Mouse (Mus musculus) midbrain, postnatal 0 days (tissue): ENCODE measurements around the gene Nelfcd. TPM values are rescaled to one million over a fixed set of nuclear protein-coding genes. Genes with fewer than 3 reads are reported as not detected.
A peak's percentile ranks its signal among the peaks of the same experiment; 100 is the strongest.

Source experiments
- ATAC-seq: fragments of 200-750 bp; cut with Nextera tagmentation; 2 replicates; pipeline ENCODE4 v1.8.0; 2017; ENCODE audit warnings: moderate number of reproducible peaks, mild to moderate bottlenecking, moderate TSS enrichment, moderate library complexity; ENCODE audit not compliant: low FRiP score
- DNase-seq: peaks from one replicate; pipeline ENCODE4 v3.0.0-alpha.2; 2015; ENCODE audit warnings: low spot score
- H3K27ac ChIP-seq: fragments of 300-500 bp; sonication (generic); 2 replicates; pipeline ENCODE4 v1.5.1; 2014; ENCODE audit warnings: low read depth, mild to moderate bottlenecking, low read length, mixed read lengths
- H3K27me3 ChIP-seq: fragments of 300-500 bp; sonication (generic); 2 replicates; pipeline ENCODE4 v1.6.1; 2014; ENCODE audit warnings: low read length, control low read depth, mixed read lengths; ENCODE audit not compliant: insufficient read depth
- H3K36me3 ChIP-seq: fragments of 300-500 bp; sonication (generic); 2 replicates; pipeline ENCODE4 v1.6.1; 2014; ENCODE audit warnings: low read length, control low read depth, mixed read lengths; ENCODE audit not compliant: insufficient read depth
- H3K4me1 ChIP-seq: fragments of 300-500 bp; sonication (generic); 2 replicates; pipeline ENCODE4 v1.6.1; 2014; ENCODE audit warnings: mild to moderate bottlenecking, control low read depth, antibody characterized with exemption, low read length, mixed read lengths; ENCODE audit not compliant: insufficient read depth
- H3K4me2 ChIP-seq: fragments of 300-500 bp; sonication (generic); 2 replicates; pipeline ENCODE4 v1.6.1; 2014; ENCODE audit warnings: low read depth, mild to moderate bottlenecking, low read length, mixed read lengths; ENCODE audit not compliant: poor library complexity, severe bottlenecking
- H3K4me3 ChIP-seq: fragments of 300-500 bp; sonication (generic); 2 replicates; pipeline ENCODE4 v1.5.1; 2014; ENCODE audit warnings: low read depth, mild to moderate bottlenecking, low read length, moderate library complexity
- H3K9ac ChIP-seq: fragments of 300-500 bp; sonication (generic); replicated peaks from 2 replicates; pipeline ENCODE4 v1.6.1; 2014; ENCODE audit warnings: mild to moderate bottlenecking, low read length, moderate library complexity, mixed read lengths; ENCODE audit not compliant: poor library complexity, severe bottlenecking
- H3K9me3 ChIP-seq: fragments of 300-500 bp; sonication (generic); 2 replicates; pipeline ENCODE4 v1.6.1; 2016; ENCODE audit warnings: low read length, control low read depth
- CTCF ChIP-seq: IDR thresholded peaks from 2 replicates; pipeline ENCODE4 v1.5.1; 2016; ENCODE audit warnings: antibody characterized with exemption, mild to moderate bottlenecking
- WGBS: fragments of 180-500 bp; shearing (Covaris S2); extraction: QIAGEN DNeasy Blood & Tissue Kit; methylation state at CpG from one replicate; pipeline ENCODE4 v1.1.7; 2014; 5-methylcytosine and 5-hydroxymethylcytosine counted together
- polyA plus RNA-seq: library from polyadenylated mRNA; unstranded; fragments of >200 nt; fragmentation: Nextera tagmentation; extraction: Ambion mirVana; gene quantifications from 2 replicates; pipeline ENCODE4 v1.2.1, GENCODE M21; 2015
- total RNA-seq: library from RNA; depleted of rRNA; stranded (reverse); fragments of >200 nt; gene quantifications from 2 replicates; pipeline ENCODE4 v1.2.3, GENCODE M21; 2014

Gene Nelfcd
- total and polyA plus RNA-seq, 2 experiments from 2014 or later = 42.7 to 95.7 TPM

DNA sequence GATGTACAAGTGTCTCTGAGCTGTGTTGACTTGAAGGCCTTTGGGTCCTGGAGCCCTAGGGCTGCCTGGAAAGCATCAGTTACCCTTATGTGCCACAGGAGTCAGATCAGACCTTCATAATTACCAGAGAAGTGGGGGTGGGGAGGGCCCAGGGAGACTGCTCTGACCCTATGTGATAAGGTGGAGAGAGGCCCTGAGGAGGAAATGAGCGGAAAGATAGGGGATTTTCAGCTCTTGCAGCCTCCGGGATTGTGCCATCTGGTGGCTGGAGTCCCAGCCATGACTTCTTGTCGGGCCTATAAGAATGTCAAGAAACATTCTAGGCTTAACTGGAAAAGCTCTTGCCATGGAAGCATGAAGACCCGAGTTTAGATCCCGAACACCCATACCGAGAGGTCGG lies 38.1 kb downstream of the Nelfcd start:
- Histone ChIP-seq H3K4me1 (no peaks in the 10 kb centered on the region), H3K4me3 (no peak overlapping the region), H3K27ac (no peak overlapping the region), H3K36me3 (no peaks in the 10 kb centered on the region), H3K27me3 (no peaks in the 10 kb centered on the region), H3K9ac (no peak overlapping the region), H3K4me2 (no peak overlapping the region), H3K9me3 (no peaks in the 10 kb centered on the region)
- ATAC-seq (no peak), DNase-seq (no peak)
- peak; percentile 45; the same call in 1 of the 2 replicates for TF ChIP-seq CTCF
- WGBS = 71% methylated on average over 7 of the region's 7 CpGs

DNA sequence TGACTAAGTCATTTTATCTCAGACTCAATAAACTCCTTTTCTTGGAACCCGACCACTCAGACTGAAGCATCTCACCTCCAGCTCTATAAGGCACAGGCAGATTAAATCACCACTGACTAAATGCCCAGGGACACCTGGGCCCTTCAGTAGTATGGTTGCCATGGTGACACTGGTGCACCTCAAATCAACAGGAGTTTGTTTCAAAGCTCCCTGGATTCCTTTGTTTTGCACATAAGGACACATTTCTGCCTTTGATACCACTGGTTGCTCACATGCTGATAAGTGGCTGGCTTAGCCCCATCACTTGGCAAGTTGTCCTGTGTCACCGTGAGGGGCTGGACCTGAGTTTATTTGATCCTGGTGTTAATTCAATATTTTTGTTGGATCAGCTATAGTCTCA lies 43.8 kb downstream of the Nelfcd start:
- WGBS = 47% methylated on average over 2 of the region's 2 CpGs
- Histone ChIP-seq H3K4me3 (no peak overlapping the region), H3K4me1 (peaks cover 6% of the 10 kb centered on the region; the same call in 1 of the 2 replicates), H3K36me3 (peaks cover 18% of the 10 kb centered on the region), H3K4me2 (no peak overlapping the region), H3K27ac (no peak overlapping the region), H3K9me3 (no peaks in the 10 kb centered on the region), H3K27me3 (no peaks in the 10 kb centered on the region), H3K9ac (no peak overlapping the region)
- TF ChIP-seq CTCF = no peak
- DNase-seq = peak; percentile 18
- no peak for ATAC-seq

DNA sequence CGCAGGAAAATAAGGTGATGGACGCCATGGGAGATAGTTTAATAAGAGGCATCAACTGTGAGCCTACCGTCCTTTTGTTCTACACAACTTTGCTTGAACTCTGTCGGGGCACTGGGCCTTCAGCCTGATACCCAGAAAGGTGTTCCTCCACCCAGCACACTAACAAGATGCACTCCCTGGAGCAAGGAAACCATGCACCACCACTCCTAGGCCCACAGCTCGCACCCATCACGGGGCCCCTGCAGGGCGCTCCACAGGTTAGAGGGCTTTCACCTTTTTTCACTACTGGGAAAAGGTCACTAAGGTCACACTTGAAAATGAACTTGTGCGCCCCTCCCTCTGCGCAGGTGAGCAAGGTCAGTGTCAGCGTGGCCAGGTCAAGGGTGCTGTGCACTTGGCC lies 47.8 kb downstream of the Nelfcd start:
- H3K4me1 ChIP-seq = peaks cover 6% of the 10 kb centered on the region; the same call in 1 of the 2 replicates
- H3K27ac ChIP-seq = no peak overlapping the region
- no peaks in the 10 kb centered on the region for H3K27me3 ChIP-seq
- H3K36me3 ChIP-seq = peaks cover 23% of the 10 kb centered on the region
- DNase-seq = no peak
- TF ChIP-seq CTCF = no peak
- H3K4me3 ChIP-seq = peak overlapping the region; percentile 71
- peak overlapping the region; percentile 88 for H3K9ac ChIP-seq
- peak; percentile 32; the same call in 1 of the 2 replicates for ATAC-seq
- H3K4me2 ChIP-seq = peak overlapping the region; percentile 81
- 38% methylated on average over 10 of the region's 10 CpGs for WGBS
- no peaks in the 10 kb centered on the region for H3K9me3 ChIP-seq

DNA sequence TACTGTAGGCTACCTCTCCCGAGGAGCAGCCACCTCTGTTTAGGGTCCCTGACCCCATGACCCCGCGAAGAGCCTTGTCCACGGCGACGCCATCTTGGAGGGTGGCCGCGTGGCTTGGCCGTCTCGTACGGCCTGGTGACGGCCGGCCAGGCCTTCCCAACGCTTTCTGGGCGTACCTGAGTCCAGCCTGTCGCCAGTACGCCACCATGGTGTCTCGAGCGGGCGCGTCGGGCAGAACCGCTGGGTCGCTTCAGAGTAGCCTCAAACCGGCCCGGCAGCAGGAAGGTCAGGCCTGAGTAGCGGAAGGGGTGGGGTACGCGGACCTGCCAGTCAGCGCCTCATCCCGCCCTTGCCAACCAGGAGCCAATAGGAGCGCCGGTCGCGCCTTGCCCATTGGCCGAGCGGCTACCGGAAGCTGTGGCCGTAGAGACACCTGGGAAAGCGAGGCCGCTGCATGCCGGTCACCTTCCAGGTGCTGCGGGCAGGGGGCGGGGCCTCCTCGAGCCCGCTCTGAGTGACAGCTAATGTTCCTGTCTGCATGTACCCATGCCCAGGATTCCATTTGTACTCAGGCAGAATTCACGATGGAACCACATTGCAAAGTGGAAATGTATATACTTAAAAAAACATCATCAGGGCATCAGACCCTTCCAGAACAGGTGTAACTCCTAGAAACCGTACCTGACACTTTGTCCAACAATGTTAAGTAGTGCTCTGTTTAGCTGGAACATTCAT lies 48.4 kb downstream of the Nelfcd start, which contains the start of gene Atp5e:
Gene Atp5e (minus strand): TSS at position 317 of the 735 bp plus-strand sequence.
- ATAC-seq (peak; percentile 100), DNase-seq (peak; percentile 96)
- peak within 1 kb of the TSS; percentile 88 for H3K9ac ChIP-seq
- H3K27me3 ChIP-seq = no peaks in the 10 kb centered on the region
- H3K27ac ChIP-seq = 0 out of 2 replicates have a peak within 1 kb of the TSS, but pooled peaks have one; percentile 62
- peak within 1 kb of the TSS; percentile 71 for H3K4me3 ChIP-seq
- H3K9me3 ChIP-seq = no peaks in the 10 kb centered on the region
- H3K4me1 ChIP-seq = peaks cover 6% of the 10 kb centered on the region; the same call in 1 of the 2 replicates
- peak within 1 kb of the TSS; percentile 81 for H3K4me2 ChIP-seq
- peak; percentile 34 for TF ChIP-seq CTCF
- H3K36me3 ChIP-seq = peaks cover 27% of the 10 kb centered on the region
- 2% methylated on average over 48 of the region's 48 CpGs for WGBS

DNA sequence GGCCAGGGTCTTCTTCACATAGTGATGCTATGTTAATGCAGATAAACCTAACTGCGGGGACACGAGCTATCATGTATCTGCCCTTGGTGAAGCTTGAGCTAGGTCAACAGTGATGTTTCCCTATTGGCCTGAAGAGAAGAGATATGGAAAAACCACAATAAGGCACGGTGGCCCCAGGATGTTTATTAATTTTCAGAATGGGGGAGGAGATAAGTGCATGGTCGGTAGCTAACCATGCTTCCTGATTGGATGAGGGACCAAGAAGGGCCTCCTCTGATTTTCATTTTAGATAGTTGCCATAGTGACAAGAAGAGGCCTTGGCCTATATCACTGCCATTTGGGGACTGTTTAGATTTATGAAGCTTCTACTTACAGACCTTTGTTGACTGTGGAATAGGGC lies 54.7 kb downstream of the Nelfcd start:
- 84% methylated on average over 4 of the region's 4 CpGs for WGBS

DNA sequence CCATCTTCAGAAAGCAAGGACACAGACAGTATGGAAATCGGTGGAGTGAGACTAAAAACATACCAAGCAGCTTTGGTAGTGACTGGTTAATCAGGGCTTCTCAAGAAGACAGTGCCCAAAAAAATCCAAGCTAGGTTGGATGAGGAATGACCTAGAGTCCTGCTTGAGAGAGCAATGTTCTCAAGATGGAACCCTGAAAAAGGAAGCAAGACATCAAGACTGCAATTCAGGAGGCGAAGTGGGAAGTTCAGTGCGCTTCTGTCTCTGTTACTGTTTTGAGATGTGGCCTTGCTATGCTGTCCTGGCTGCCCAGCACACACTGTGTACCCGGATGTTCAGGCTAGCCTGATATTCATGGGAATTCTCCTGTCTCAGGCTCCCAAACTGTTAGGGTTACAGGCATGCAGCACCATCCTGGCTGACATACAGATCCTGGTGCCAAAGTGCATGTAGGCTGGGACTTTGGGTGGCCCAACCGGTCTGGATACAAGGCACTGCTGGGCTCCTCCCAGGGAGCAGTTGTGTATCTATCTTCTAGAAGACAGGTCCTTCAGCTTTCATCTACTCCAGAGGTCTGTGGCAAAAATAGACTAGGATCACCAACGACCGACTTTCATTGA lies 55.3 kb downstream of the Nelfcd start:
- Histone ChIP-seq H3K4me2 (no peak overlapping the region), H3K27me3 (no peaks in the 10 kb centered on the region), H3K36me3 (0 out of 2 replicates have a peak, but pooled peaks cover 9% of the 10 kb centered on the region), H3K4me1 (no peaks in the 10 kb centered on the region; the same call in 1 of the 2 replicates), H3K27ac (no peak overlapping the region), H3K9me3 (no peaks in the 10 kb centered on the region), H3K4me3 (no peak overlapping the region), H3K9ac (no peak overlapping the region)
- ATAC-seq (no peak), DNase-seq (no peak)
- no peak for TF ChIP-seq CTCF
- WGBS = 95% methylated on average over 7 of the region's 7 CpGs

More for the DNA sequence above, 54.7 kb downstream of the Nelfcd start:
- H3K36me3 ChIP-seq = 0 out of 2 replicates have a peak, but pooled peaks cover 9% of the 10 kb centered on the region
- DNase-seq = no peak
- no peak overlapping the region for H3K9ac ChIP-seq
- no peak overlapping the region for H3K4me2 ChIP-seq
- TF ChIP-seq CTCF = no peak
- no peak overlapping the region for H3K4me3 ChIP-seq
- H3K4me1 ChIP-seq = no peaks in the 10 kb centered on the region; the same call in 1 of the 2 replicates
- no peak for ATAC-seq
- no peak overlapping the region for H3K27ac ChIP-seq
- H3K9me3 ChIP-seq = no peaks in the 10 kb centered on the region
- no peaks in the 10 kb centered on the region for H3K27me3 ChIP-seq
